Mouse (Mus musculus): ENCODE measurements at regions not wholly inside any gene's neighbourhood (a gene's known extent, or its start where the extent isn't known, plus 50 kb on each side); places are given as distances from the start of the nearest gene placed in this dataset.

DNA sequence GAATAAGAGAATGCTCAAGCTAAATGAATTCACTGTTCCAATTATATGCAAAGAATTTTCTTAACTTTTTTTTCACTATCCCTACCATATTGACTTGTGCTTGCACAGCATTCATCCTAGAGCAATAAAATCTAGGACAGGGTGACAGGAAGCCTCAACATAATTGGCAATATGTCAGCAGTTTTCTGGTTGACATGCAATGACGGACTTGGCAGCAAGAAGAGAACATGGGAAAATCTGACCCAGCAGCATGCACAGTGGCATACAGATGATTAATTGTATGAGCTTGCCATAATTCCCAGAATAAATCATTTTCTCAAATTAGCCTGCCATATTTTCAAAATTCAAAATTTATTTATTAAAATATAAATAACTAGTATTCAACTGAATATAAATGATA is 152.7 kb downstream of the Amy2a5 start:
- DNase-seq = no peak

DNA sequence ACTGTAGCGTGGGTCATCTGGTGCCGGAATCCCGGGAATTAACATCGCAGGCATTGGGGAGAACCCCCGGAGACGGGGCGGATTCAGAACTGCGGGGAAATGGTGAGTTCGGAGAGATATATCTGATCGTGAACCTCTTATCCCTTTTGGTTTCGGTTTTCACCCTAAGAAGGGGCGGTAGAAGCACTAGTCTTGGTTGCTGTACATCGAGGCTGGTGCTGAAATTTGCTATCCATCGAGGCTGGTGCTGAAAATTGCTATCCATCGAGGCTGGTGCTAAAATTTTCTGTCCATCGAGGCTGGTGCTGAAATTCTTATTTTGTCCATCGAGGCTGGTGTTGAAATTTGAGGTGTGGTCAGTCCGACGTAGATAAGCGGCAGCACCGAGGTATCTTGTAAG is 167.8 kb downstream of the Amy2a5 start:
- peak; percentile 21 for DNase-seq

DNA sequence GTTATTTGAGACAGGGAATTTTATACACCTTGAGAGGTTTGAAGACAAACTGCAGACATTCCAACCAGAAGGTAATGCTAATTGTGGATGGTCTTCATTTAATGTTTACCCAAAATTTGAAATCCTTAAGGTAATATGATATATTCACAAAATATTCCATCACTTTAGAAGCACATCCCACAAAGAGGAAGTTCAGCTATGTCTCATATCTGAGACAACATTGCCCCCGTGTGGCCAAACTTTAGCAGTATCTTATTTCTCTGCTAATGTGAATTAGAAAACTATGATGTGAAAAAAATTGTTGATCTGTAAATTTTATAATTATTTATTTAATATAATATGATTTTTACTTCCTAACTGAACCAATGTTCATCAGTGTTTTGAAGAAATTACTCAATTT is 177.9 kb downstream of the Amy2a5 start:
- peak; percentile 51 for DNase-seq

Data from heart, postnatal 4 days (tissue).